Mouse (Mus musculus) spleen, adult 2 months (tissue): ENCODE data around the gene Gdf7.

Source experiments
- CTCF ChIP-seq: fragments of 200-500 bp; IDR thresholded peaks from 2 replicates; pipeline ENCODE4 v1.5.1; 2011; ENCODE audit warnings: mild to moderate bottlenecking, inconsistent platforms; ENCODE audit not compliant: insufficient read depth, insufficient read length, insufficient replicate concordance; ENCODE audit errors: extremely low read depth
- POLR2A ChIP-seq: fragments of 200-500 bp; IDR thresholded peaks from 2 replicates; pipeline ENCODE4 v1.6.1; 2011; ENCODE audit warnings: low read depth, low read length, inconsistent platforms

GRCm38 (mm10) chr12:8312266-8312665 is 10.5 kb upstream of the Gdf7 start:
- TF ChIP-seq POLR2A (no peak), CTCF (no peak)
